Mouse (Mus musculus) neural tube, embryonic 11.5 days (tissue): ENCODE data around the gene Mx1. TPM values are rescaled to one million over a fixed set of nuclear protein-coding genes. Genes with fewer than 3 reads are reported as not detected.
A peak's percentile ranks its signal among the peaks of the same experiment; 100 is the strongest.

Experiments used
- ATAC-seq: fragments of 200-750 bp; cut with Nextera tagmentation; 2 replicates; pipeline ENCODE4 v1.8.0; 2017; ENCODE audit warnings: moderate number of reproducible peaks, mild to moderate bottlenecking, moderate TSS enrichment, moderate library complexity; ENCODE audit not compliant: insufficient read depth, low FRiP score, low TSS enrichment
- DNase-seq: peaks from one replicate; pipeline ENCODE4 v3.0.0-alpha.2; 2015; ENCODE audit warnings: low spot score
- H3K27ac ChIP-seq: fragments of 300-500 bp; sonication (generic); 2 replicates; pipeline ENCODE4 v1.5.1; 2014; ENCODE audit warnings: low read depth, mild to moderate bottlenecking, low read length
- H3K27me3 ChIP-seq: fragments of 300-500 bp; sonication (generic); 2 replicates; pipeline ENCODE4 v1.6.1; 2014; ENCODE audit warnings: mild to moderate bottlenecking, low read length, mixed read lengths; ENCODE audit not compliant: control insufficient read depth, insufficient read depth
- H3K36me3 ChIP-seq: fragments of 300-500 bp; sonication (generic); 2 replicates; pipeline ENCODE4 v1.6.1; 2014; ENCODE audit warnings: mild to moderate bottlenecking, low read length, moderate library complexity, mixed read lengths; ENCODE audit not compliant: control insufficient read depth, insufficient read depth
- H3K4me1 ChIP-seq: fragments of 300-500 bp; sonication (generic); 2 replicates; pipeline ENCODE4 v1.6.1; 2014; ENCODE audit warnings: low read length, mixed read lengths; ENCODE audit not compliant: control insufficient read depth, insufficient read depth
- H3K4me2 ChIP-seq: fragments of 300-500 bp; sonication (generic); 2 replicates; pipeline ENCODE4 v1.6.1; 2014; ENCODE audit warnings: low read depth, mild to moderate bottlenecking, moderate library complexity
- H3K4me3 ChIP-seq: fragments of 300-500 bp; sonication (generic); 2 replicates; pipeline ENCODE4 v1.5.1; 2014; ENCODE audit warnings: low read depth, low read length
- H3K9ac ChIP-seq: fragments of 300-500 bp; sonication (generic); 2 replicates; pipeline ENCODE4 v1.6.1; 2014; ENCODE audit warnings: mild to moderate bottlenecking, low read length
- H3K9me3 ChIP-seq: fragments of 300-500 bp; sonication (generic); 2 replicates; pipeline ENCODE4 v1.6.1; 2016; ENCODE audit warnings: low read length; ENCODE audit not compliant: control insufficient read depth
- WGBS: fragments of 180-500 bp; shearing (Covaris S2); extraction: QIAGEN DNeasy Blood & Tissue Kit; methylation state at CpG from one replicate; pipeline ENCODE4 v1.1.7; 2014; 5-methylcytosine and 5-hydroxymethylcytosine counted together
- polyA plus RNA-seq: library from polyadenylated mRNA; unstranded; fragments of >200 nt; fragmentation: Nextera tagmentation; extraction: Ambion mirVana; gene quantifications from 2 replicates; pipeline ENCODE4 v1.2.1, GENCODE M21; 2014

Mx1 gene
- polyA plus RNA-seq, 1 experiment from 2014 or later: not detected

DNA sequence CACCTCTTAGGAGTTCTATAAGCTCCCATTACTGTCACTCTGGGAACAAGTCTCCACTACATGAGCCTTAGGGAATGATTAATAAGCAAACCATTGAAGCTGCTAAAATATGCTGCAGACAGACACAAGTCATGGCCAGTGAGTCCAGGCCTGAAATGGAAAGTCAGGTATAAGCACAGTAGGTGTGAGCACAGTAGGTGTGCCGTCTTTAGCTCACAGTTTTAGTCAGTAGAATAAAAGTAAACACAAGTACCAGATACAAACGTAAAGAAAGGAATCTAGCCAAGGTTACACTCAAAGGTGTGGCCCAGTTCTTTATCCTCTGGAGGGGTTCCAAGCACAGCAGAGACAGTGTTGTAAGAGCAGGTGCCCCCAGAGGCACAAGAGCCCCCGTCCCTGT is 4.8 kb upstream of the Mx1 start:
- WGBS: 74% methylated on average over 3 of the region's 3 CpGs

DNA sequence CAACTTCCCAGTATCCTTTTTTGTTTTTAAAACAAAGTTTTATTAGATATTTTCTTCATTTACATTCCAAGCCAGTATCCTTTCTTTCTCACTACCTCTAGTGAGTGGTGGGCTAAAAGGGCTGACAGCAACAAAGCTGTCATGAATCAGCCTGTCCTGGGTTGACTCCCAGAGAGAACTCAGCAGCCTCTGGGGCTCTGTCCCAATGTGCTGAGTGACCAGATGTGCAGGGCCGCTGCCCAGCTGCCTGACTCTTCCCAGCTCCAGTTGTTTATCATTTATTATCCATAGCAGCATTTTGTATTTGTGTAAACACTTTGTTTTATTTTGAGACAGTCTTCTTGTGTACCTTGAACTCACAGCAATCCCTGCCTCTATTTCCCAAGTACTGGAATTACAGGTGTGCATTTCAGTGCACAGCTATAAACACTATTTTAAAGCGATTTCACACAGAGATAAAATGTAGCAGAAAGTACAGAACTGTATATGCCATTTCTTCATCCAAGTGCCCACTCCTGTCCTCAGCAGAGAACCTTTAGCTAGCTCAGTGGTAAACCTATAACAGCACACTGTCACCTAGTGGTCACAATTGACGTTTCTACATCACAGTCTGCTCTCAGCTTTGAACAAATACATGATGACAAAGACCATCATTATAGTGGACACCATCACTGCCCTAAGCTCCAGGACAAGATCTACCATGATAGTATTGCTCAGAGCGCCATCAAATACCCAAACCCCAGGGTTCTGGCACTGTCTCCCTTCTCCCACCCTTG is 3.7 kb upstream of the Mx1 start:
- H3K9ac ChIP-seq: no peak overlapping the region
- H3K9me3 ChIP-seq: no peaks in the 10 kb centered on the region
- no peak overlapping the region for H3K27ac ChIP-seq
- 52% methylated on average over 4 of the region's 4 CpGs for WGBS
- H3K36me3 ChIP-seq: no peaks in the 10 kb centered on the region
- H3K4me3 ChIP-seq: no peak overlapping the region
- H3K27me3 ChIP-seq: no peaks in the 10 kb centered on the region
- DNase-seq (no peak), ATAC-seq (no peak)
- H3K4me2 ChIP-seq: no peak overlapping the region
- H3K4me1 ChIP-seq: no peaks in the 10 kb centered on the region

More for the DNA sequence above, 4.8 kb upstream of the Mx1 start:
- no peaks in the 10 kb centered on the region for H3K9me3 ChIP-seq
- H3K36me3 ChIP-seq: no peaks in the 10 kb centered on the region
- no peak overlapping the region for H3K9ac ChIP-seq
- H3K4me2 ChIP-seq: no peak overlapping the region
- DNase-seq (no peak), ATAC-seq (no peak)
- H3K4me3 ChIP-seq: no peak overlapping the region
- H3K4me1 ChIP-seq: no peaks in the 10 kb centered on the region
- H3K27ac ChIP-seq: no peak overlapping the region
- no peaks in the 10 kb centered on the region for H3K27me3 ChIP-seq

DNA sequence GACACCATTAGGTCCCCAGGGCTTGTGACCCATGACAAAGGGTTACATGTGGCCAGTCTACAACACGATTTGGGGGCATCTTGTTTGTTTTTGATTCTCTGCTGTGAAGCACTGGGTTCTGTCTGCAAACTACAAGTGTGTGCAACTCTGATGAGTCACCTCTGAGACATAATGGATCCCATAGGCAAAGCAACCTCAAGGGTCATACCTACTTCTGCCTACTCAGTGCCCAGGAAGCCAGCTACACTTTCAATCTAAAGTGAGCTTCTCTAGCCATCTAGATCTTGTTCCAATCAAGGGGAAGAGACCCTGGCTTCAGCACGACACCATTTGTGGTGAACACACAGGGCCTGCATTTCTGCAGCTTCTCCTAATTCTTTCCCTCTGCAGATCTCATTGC is 1.4 kb downstream of the Mx1 start:
- H3K4me3 ChIP-seq: no peak overlapping the region
- no peak overlapping the region for H3K9ac ChIP-seq
- H3K9me3 ChIP-seq: no peaks in the 10 kb centered on the region
- 66% methylated on average over 2 of the region's 2 CpGs for WGBS
- H3K36me3 ChIP-seq: no peaks in the 10 kb centered on the region
- H3K27me3 ChIP-seq: no peaks in the 10 kb centered on the region
- no peaks in the 10 kb centered on the region for H3K4me1 ChIP-seq
- ATAC-seq (no peak), DNase-seq (no peak)
- no peak overlapping the region for H3K4me2 ChIP-seq
- no peak overlapping the region for H3K27ac ChIP-seq

DNA sequence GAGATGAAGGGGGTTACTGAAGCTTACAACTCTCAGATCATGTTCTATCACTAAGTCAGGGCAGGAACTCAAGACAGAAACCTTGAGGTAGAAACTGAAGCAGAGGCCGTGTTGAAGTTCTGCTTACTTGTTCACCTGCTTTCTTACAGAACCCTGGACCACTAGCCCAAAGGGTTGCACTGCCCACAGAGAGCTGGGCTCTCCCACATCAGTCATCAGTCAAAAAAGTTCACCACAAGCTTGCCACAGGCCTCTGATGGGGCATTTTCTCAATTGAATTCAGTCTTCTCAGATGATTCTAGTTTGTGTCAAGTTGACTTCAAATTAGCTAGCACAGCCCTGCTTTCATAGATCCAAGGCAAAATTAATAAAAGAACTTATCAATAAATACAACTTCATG is 2.9 kb downstream of the Mx1 start:
- Histone ChIP-seq H3K36me3 (no peaks in the 10 kb centered on the region), H3K9me3 (no peaks in the 10 kb centered on the region), H3K4me3 (no peak overlapping the region), H3K27me3 (no peaks in the 10 kb centered on the region), H3K27ac (no peak overlapping the region), H3K4me1 (no peaks in the 10 kb centered on the region), H3K4me2 (no peak overlapping the region), H3K9ac (no peak overlapping the region)
- DNase-seq: no peak
- ATAC-seq: no peak
- WGBS: 71% methylated on average over 1 of the region's 1 CpGs

DNA sequence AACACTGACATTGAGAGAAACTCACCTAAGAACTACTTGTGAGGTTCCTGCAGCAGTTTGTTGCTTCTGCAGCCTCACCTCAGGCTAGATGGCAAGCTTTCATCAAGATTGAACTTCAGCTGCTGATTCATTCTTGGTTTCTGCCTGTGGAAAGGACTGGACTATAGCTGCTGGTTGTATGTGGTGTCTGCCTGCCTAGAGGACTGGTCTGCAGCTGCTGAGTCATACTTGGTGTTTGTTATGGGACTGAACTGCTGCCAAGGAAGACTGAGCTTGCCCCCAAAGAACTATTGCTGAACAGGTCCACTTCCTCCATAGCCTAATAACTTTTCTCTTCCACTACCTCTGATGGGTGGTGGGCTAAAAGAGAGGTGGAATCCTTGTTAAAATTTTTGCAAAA is 15.3 kb downstream of the Mx1 start:
- H3K4me2 ChIP-seq: no peak overlapping the region
- ATAC-seq (no peak), DNase-seq (no peak)
- H3K27me3 ChIP-seq: no peaks in the 10 kb centered on the region
- H3K4me1 ChIP-seq: no peaks in the 10 kb centered on the region
- no peak overlapping the region for H3K9ac ChIP-seq
- H3K27ac ChIP-seq: no peak overlapping the region
- no peaks in the 10 kb centered on the region for H3K36me3 ChIP-seq
- H3K4me3 ChIP-seq: no peak overlapping the region
- no peaks in the 10 kb centered on the region for H3K9me3 ChIP-seq

DNA sequence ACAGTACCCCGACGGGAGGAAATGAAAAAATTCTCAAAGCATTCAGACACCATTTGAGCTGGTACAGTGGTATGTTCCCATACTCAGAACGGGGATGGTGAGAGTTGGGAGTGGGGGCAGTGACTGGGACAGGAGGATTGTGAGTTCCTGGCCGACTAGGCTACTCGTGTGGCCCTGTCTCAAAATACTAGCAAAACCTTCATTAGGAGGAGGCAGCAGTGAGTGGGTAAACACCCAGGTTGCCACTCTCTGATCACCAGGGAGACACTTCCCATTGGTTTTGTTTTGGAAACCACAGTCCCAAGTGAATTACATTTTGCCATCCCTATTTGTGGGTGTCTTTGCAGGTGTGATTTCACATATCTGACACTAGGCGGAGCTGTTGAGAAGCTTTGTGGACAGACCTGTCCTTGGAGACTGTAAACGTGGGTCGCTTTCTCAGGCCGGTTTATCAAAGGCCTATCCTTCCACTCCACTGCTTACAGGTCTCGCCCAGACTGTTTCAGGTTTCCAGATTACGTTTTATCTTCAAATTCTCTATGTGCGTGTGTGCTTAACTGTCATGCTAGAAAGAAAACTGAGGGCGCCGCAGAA is 18.9 kb downstream of the Mx1 start:
- DNase-seq (peak; percentile 41), ATAC-seq (no peak)
- H3K4me2 ChIP-seq: no peak overlapping the region
- no peaks in the 10 kb centered on the region for H3K27me3 ChIP-seq
- H3K4me1 ChIP-seq: no peaks in the 10 kb centered on the region
- H3K27ac ChIP-seq: no peak overlapping the region
- no peaks in the 10 kb centered on the region for H3K36me3 ChIP-seq
- no peaks in the 10 kb centered on the region for H3K9me3 ChIP-seq
- no peak overlapping the region for H3K9ac ChIP-seq
- H3K4me3 ChIP-seq: no peak overlapping the region
- WGBS: 54% methylated on average over 14 of the region's 14 CpGs

DNA sequence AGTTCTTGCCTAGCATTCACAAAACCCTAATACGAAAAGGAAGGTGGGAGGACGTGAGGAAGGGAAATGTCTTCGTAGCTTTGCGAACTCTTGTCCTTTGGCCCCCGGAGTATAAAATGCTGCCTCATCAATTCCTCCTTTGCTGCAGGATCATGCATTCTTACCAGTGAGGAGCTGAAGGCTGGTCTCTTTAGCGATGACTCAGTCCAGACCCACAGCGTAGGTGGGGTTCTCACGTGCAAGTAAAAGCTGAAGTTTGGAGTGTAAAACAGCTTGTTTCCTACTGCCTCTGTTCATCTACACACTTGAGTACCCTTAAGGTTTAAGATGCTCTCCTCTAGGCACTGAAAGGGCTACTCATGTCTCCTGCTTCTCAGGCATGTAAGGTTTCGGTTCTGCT is 20.7 kb downstream of the Mx1 start:
- WGBS: 90% methylated on average over 9 of the region's 9 CpGs
- no peak overlapping the region for H3K9ac ChIP-seq
- H3K36me3 ChIP-seq: no peaks in the 10 kb centered on the region
- DNase-seq: no peak
- H3K27ac ChIP-seq: no peak overlapping the region
- no peak overlapping the region for H3K4me2 ChIP-seq
- ATAC-seq: no peak
- no peak overlapping the region for H3K4me3 ChIP-seq
- H3K9me3 ChIP-seq: no peaks in the 10 kb centered on the region
- no peaks in the 10 kb centered on the region for H3K4me1 ChIP-seq
- no peaks in the 10 kb centered on the region for H3K27me3 ChIP-seq

DNA sequence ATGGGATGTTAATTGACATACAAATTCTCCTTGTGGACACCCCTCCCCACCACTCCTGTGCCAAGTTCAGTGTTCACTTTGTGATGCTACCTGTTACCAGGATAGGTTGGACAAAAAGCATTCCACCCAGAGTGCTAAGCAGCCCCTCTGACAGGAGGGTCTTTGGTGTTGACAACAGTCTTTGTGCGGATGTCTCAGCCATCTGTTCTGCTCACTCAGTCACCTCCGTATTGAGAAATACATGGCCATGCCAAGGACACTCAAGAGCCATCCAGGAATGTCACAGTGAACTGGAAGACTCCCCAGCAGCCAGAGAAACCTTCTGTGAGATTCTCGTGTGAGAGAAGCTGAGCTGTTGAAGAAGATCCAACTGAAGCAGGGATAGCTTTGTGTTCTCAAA is 24.5 kb downstream of the Mx1 start:
- no peaks in the 10 kb centered on the region for H3K36me3 ChIP-seq
- WGBS: 72% methylated on average over 3 of the region's 3 CpGs

DNA sequence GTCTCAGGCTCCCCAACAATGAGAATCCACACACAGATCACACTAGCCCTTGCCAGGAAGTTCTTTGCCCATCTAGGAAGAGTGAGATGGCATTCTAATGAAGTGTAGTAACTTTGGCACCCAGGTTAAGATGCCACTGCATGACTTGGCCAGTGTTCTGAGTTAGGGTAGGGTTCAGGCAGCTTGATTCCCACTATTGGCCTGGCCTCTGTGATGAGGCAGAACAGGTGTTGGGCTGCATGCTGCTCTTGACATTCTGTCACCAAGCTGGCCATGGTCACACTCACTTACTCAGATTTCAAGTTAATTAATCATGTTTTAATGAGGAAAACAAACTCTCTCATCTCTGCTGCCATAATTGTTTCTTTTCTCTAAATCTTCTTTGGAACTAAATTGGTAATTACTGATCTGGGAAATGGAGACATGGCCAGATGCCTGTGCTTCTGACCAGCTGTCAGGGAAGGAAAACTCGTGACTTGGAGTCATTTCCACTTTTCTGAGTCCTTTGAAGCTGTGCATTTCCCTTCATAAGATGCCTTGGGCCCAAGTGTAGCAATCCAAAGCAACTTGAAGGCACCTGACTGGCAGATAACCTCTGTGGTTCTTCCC is 25.2 kb downstream of the Mx1 start:
- no peaks in the 10 kb centered on the region for H3K27me3 ChIP-seq
- no peak overlapping the region for H3K4me2 ChIP-seq
- no peak overlapping the region for H3K9ac ChIP-seq
- no peak overlapping the region for H3K4me3 ChIP-seq
- no peaks in the 10 kb centered on the region for H3K36me3 ChIP-seq
- DNase-seq (no peak), ATAC-seq (no peak)
- WGBS: 57% methylated on average over 1 of the region's 1 CpGs
- H3K9me3 ChIP-seq: no peaks in the 10 kb centered on the region
- H3K4me1 ChIP-seq: no peaks in the 10 kb centered on the region
- H3K27ac ChIP-seq: no peak overlapping the region

More for the DNA sequence above, 24.5 kb downstream of the Mx1 start:
- Histone ChIP-seq H3K9me3 (no peaks in the 10 kb centered on the region), H3K4me3 (no peak overlapping the region), H3K27me3 (no peaks in the 10 kb centered on the region), H3K9ac (no peak overlapping the region), H3K27ac (no peak overlapping the region), H3K4me1 (no peaks in the 10 kb centered on the region), H3K4me2 (no peak overlapping the region)
- DNase-seq (no peak), ATAC-seq (no peak)
